Mouse (Mus musculus) lung, postnatal 0 days (tissue): ENCODE measurements around the gene Olfr1339. TPM values are rescaled to one million over a fixed set of nuclear protein-coding genes. Genes with fewer than 3 reads are reported as not detected.

Experiments used
- ATAC-seq: fragments of 200-750 bp; cut with Nextera tagmentation; 2 replicates; pipeline ENCODE4 v1.8.0; 2017; ENCODE audit warnings: moderate library complexity
- DNase-seq: peaks from one replicate; pipeline ENCODE4 v3.0.0-alpha.2; 2016; ENCODE audit warnings: low spot score
- H3K27ac ChIP-seq: fragments of 300-500 bp; sonication (generic); 2 replicates; pipeline ENCODE4 v1.5.1; 2014; ENCODE audit warnings: antibody characterized with exemption, mild to moderate bottlenecking, low read length, mixed read lengths
- H3K27me3 ChIP-seq: fragments of 300-500 bp; sonication (generic); replicated peaks from 2 replicates; pipeline ENCODE4 v1.6.1; 2014; ENCODE audit warnings: low read length, mixed read lengths; ENCODE audit not compliant: insufficient read depth
- H3K36me3 ChIP-seq: fragments of 300-500 bp; sonication (generic); 2 replicates; pipeline ENCODE4 v1.6.1; 2014; ENCODE audit warnings: low read length, mixed read lengths; ENCODE audit not compliant: insufficient read depth
- H3K4me1 ChIP-seq: fragments of 300-500 bp; sonication (generic); 2 replicates; pipeline ENCODE4 v1.6.1; 2014; ENCODE audit warnings: antibody characterized with exemption, low read depth, low read length, mixed read lengths; ENCODE audit not compliant: insufficient read depth
- H3K4me2 ChIP-seq: fragments of 300-500 bp; sonication (generic); replicated peaks from 2 replicates; pipeline ENCODE4 v1.6.1; 2014; ENCODE audit warnings: low read depth, mild to moderate bottlenecking, low read length, moderate library complexity, mixed read lengths
- H3K4me3 ChIP-seq: fragments of 300-500 bp; sonication (generic); 2 replicates; pipeline ENCODE4 v1.5.1; 2014; ENCODE audit warnings: low read depth, low read length
- H3K9ac ChIP-seq: fragments of 300-500 bp; sonication (generic); replicated peaks from 2 replicates; pipeline ENCODE4 v1.6.1; 2014; ENCODE audit warnings: low read depth, mild to moderate bottlenecking
- H3K9me3 ChIP-seq: fragments of 300-500 bp; sonication (generic); 2 replicates; pipeline ENCODE4 v1.6.1; 2016; ENCODE audit warnings: low read length, mixed read lengths
- CTCF ChIP-seq: IDR thresholded peaks from 2 replicates; pipeline ENCODE4 v1.5.1; 2016; ENCODE audit warnings: antibody characterized with exemption, mild to moderate bottlenecking
- EP300 ChIP-seq: IDR thresholded peaks from 2 replicates; pipeline ENCODE4 v1.6.1; 2016; ENCODE audit warnings: antibody characterized with exemption, mild to moderate bottlenecking, control low read depth
- WGBS: fragments of 180-500 bp; shearing (Covaris S2); extraction: QIAGEN DNeasy Blood & Tissue Kit; methylation state at CpG from one replicate; pipeline ENCODE4 v1.1.7; 2014; 5-methylcytosine and 5-hydroxymethylcytosine counted together
- polyA plus RNA-seq: library from polyadenylated mRNA; unstranded; fragments of >200 nt; fragmentation: Nextera tagmentation; extraction: Ambion mirVana; gene quantifications from 2 replicates; pipeline ENCODE4 v1.2.1, GENCODE M21; 2015

Olfr1339 gene
- polyA plus RNA-seq: not detected in 2 replicates

- 100% methylated on average over 1 of the region's 1 CpGs for WGBS
- Histone ChIP-seq H3K9ac (no peak within 1 kb of the TSS), H3K9me3 (no peaks in the 10 kb centered on the region), H3K4me1 (no peaks in the 10 kb centered on the region), H3K27ac (no peak within 1 kb of the TSS), H3K4me3 (no peak within 1 kb of the TSS), H3K27me3 (no peaks in the 10 kb centered on the region), H3K36me3 (no peaks in the 10 kb centered on the region), H3K4me2 (no peak within 1 kb of the TSS)
- DNase-seq: no peak
- TF ChIP-seq CTCF (no peak), EP300 (no peak)
- no peak for ATAC-seq
These were observed at the start of gene Olfr1339 for GRCm38 (mm10) chr4:118731875-118732274. Gene Olfr1339 (plus strand): TSS chr4:118732175.

DNA sequence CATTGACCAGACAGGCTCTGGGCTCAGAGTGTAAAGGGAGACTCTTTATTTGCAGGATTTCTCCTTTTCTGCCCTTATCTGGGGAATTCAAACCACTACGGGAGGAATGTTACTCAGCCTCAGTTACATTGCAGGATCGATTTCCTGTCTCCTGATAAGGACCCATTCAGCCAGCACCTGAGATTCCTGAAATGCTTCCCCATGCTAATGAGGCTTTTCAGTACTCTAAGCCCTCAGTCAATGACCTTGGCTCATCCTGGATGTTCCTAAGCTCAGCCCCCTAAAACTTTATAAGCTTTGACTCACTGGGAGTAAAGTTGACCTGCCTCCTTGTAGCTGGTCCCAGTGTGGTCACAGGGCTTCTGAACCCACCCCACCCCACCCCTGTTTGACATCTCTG, 44.9 kb upstream of the Olfr1339 start:
- TF ChIP-seq EP300 (peak; percentile 60), CTCF (no peak)
- WGBS: 28% methylated on average over 2 of the region's 2 CpGs

DNA sequence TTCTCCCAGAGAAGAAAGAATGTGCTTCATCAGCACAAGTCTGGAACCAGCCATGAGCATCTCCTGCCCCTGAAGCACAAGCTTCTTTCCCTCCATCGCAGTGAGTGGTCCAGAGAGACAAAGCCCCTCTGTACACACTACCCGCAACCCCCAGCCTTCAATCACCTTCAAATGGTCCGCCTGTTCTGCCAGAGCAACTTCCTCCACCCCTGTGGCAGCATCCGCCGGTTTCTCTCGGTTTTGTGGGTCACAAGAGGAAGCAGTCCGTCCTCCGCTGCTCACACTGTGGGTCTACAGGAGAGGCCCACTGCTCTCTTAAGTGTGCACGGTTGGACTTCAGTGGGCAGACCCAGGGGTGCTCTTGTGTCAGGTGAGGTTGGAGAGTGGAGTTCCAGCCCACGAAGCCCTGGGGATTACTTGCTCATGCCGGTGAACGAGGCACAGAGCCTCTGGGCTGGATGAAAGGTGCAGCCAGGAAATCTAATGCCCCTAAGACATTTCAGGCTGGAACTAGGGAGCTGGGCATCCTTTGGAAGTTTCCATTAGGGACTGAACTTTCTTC, 39.5 kb upstream of the Olfr1339 start, which contains the start of gene Olfr1342:
TSS of gene Olfr1342 (minus strand) at position 345 of the 562 bp plus-strand sequence.
- Histone ChIP-seq H3K36me3 (no peaks in the 10 kb centered on the region), H3K9ac (no peak within 1 kb of the TSS), H3K4me2 (no peak within 1 kb of the TSS), H3K27ac (no peak within 1 kb of the TSS), H3K4me1 (no peaks in the 10 kb centered on the region), H3K9me3 (no peaks in the 10 kb centered on the region), H3K27me3 (no peaks in the 10 kb centered on the region), H3K4me3 (no peak within 1 kb of the TSS)
- TF ChIP-seq EP300 (no peak), CTCF (no peak)
- ATAC-seq: no peak
- DNase-seq: no peak
- 42% methylated on average over 12 of the region's 12 CpGs for WGBS

More for the DNA sequence above, 44.9 kb upstream of the Olfr1339 start:
- Histone ChIP-seq H3K36me3 (no peaks in the 10 kb centered on the region), H3K4me3 (no peak overlapping the region), H3K4me2 (no peak overlapping the region), H3K9ac (no peak overlapping the region), H3K9me3 (no peaks in the 10 kb centered on the region), H3K4me1 (no peaks in the 10 kb centered on the region), H3K27ac (no peak overlapping the region), H3K27me3 (no peaks in the 10 kb centered on the region)
- DNase-seq (no peak), ATAC-seq (peak; percentile 30; the same call in 1 of the 2 replicates)

- H3K4me2 ChIP-seq: no peak overlapping the region
- no peak overlapping the region for H3K4me3 ChIP-seq
- no peaks in the 10 kb centered on the region for H3K36me3 ChIP-seq
- H3K27me3 ChIP-seq: no peaks in the 10 kb centered on the region
- no peak for TF ChIP-seq EP300
- TF ChIP-seq CTCF: no peak
- no peaks in the 10 kb centered on the region for H3K9me3 ChIP-seq
- H3K27ac ChIP-seq: no peak overlapping the region
- 41% methylated on average over 2 of the region's 2 CpGs for WGBS
- DNase-seq (no peak), ATAC-seq (no peak)
- no peak overlapping the region for H3K9ac ChIP-seq
- no peaks in the 10 kb centered on the region for H3K4me1 ChIP-seq
These were observed 38.2 kb upstream of the Olfr1339 start for GRCm38 (mm10) chr4:118693812-118694211.

DNA sequence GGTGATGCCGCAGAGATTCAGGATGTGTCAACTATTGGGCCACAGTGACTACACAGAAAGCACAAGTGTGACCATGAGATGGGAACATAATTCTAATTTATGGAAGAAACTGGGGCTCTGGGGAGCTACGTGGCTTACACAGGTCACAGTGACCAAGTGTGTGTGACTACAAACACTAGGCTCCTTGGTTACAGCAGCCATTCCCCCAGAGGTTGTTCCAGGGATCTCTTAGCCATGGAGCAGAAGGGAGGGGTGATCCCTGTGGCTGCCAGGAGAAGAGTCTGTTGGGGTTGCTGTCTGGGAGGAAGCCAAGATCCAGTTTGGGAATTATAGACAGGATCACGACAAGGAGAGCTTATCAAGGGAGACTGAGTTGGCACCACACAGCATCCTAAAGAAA, 28.8 kb upstream of the Olfr1339 start, which contains the start of gene Olfr1341:
TSS of gene Olfr1341 (plus strand) at position 301 of the 400 bp plus-strand sequence.
- Histone ChIP-seq H3K36me3 (no peaks in the 10 kb centered on the region), H3K4me2 (no peak within 1 kb of the TSS), H3K9ac (no peak within 1 kb of the TSS), H3K27me3 (no peaks in the 10 kb centered on the region), H3K4me3 (no peak within 1 kb of the TSS), H3K9me3 (no peaks in the 10 kb centered on the region), H3K4me1 (no peaks in the 10 kb centered on the region), H3K27ac (no peak within 1 kb of the TSS)
- ATAC-seq: no peak
- no peak for DNase-seq
- WGBS: 68% methylated on average over 3 of the region's 3 CpGs
- no peak for TF ChIP-seq CTCF
- TF ChIP-seq EP300: no peak

GRCm38 (mm10) chr4:118708086-118708485, 23.9 kb upstream of the Olfr1339 start:
- H3K9me3 ChIP-seq: no peaks in the 10 kb centered on the region
- H3K4me1 ChIP-seq: no peaks in the 10 kb centered on the region
- TF ChIP-seq EP300: no peak
- H3K9ac ChIP-seq: no peak overlapping the region
- no peaks in the 10 kb centered on the region for H3K27me3 ChIP-seq
- H3K4me2 ChIP-seq: no peak overlapping the region
- no peak overlapping the region for H3K27ac ChIP-seq
- 69% methylated on average over 5 of the region's 5 CpGs for WGBS
- H3K36me3 ChIP-seq: no peaks in the 10 kb centered on the region
- ATAC-seq: no peak
- no peak overlapping the region for H3K4me3 ChIP-seq
- no peak for DNase-seq

DNA sequence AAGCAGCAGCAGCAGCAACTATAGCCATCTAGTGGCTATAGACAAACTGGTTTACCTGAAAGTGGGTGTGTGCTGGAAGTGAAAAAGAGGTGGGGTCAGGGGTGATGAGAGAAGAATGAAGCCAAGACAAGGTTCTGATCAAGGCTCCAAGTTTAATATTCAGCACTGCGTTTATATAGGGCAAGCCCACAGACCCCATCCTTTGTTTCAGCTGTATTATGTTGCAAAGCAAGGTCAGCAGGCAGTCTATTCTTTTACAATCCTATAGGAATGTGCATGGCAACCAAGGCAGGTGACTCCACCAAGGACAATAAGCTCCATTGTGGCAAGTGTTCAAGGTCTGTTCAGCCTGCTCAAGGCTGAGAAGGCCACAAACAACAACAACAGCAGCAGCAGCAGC, 20.3 kb upstream of the Olfr1339 start:
- TF ChIP-seq EP300: no peak
- no peak for TF ChIP-seq CTCF
- no peaks in the 10 kb centered on the region for H3K27me3 ChIP-seq
- H3K4me3 ChIP-seq: no peak overlapping the region
- H3K36me3 ChIP-seq: no peaks in the 10 kb centered on the region
- no peaks in the 10 kb centered on the region for H3K4me1 ChIP-seq
- DNase-seq: no peak
- H3K4me2 ChIP-seq: no peak overlapping the region
- 62% methylated on average over 1 of the region's 1 CpGs for WGBS
- no peak overlapping the region for H3K9ac ChIP-seq
- no peak overlapping the region for H3K27ac ChIP-seq
- ATAC-seq: no peak
- H3K9me3 ChIP-seq: no peaks in the 10 kb centered on the region
